Mouse (Mus musculus) adrenal gland, postnatal 4 days (tissue): ENCODE measurements around the gene Fgfr2. TPM values are rescaled to one million over a fixed set of nuclear protein-coding genes. Genes with fewer than 3 reads are reported as not detected.
"Not testable (repeated sequence)": the region's sequence is repeated elsewhere in the genome, so short reads cannot be mapped to it uniquely, and the experiment has no call there.

ENCODE experiments used
- DNase-seq, 2 experiments: peaks; one replicate each; pipeline ENCODE4 v3.0.0; 2021 to 2022; ENCODE audit warnings: low spot score in 2 of 2, mixed read lengths in 2 of 2
- total RNA-seq, 2 experiments: library from RNA; stranded (reverse); gene quantifications; 2 replicates each; pipeline ENCODE4 v1.2.3; 2021

The Fgfr2 gene
- total RNA-seq, 2 experiments from 2014 or later: 205 to 210 TPM

GRCm38 (mm10) chr7:133121080-133121607 is 2.0 kb downstream of the Fgfr2 start:
- no peak for DNase-seq

- DNase-seq: no peak
Observed at GRCm38 (mm10) chr7:133120221-133120751, 2.9 kb downstream of the Fgfr2 start.

GRCm38 (mm10) chr7:133117815-133118214 is 5.3 kb downstream of the Fgfr2 start:
- DNase-seq: no peak

- DNase-seq: no peak
Observed at GRCm38 (mm10) chr7:133116542-133116941, 6.6 kb downstream of the Fgfr2 start.

- DNase-seq: no peak
Observed at GRCm38 (mm10) chr7:133115886-133116285, 7.3 kb downstream of the Fgfr2 start.

- no peak for DNase-seq
Observed at GRCm38 (mm10) chr7:133114847-133115470, 8.2 kb downstream of the Fgfr2 start.

- no peak for DNase-seq
Observed at GRCm38 (mm10) chr7:133113185-133113895, 9.8 kb downstream of the Fgfr2 start.

GRCm38 (mm10) chr7:133112351-133112831 is 10.8 kb downstream of the Fgfr2 start:
- no peak for DNase-seq

GRCm38 (mm10) chr7:133109442-133109841 is 13.7 kb downstream of the Fgfr2 start:
- no peak for DNase-seq

- no peak for DNase-seq
Observed at GRCm38 (mm10) chr7:133108695-133109094, 14.5 kb downstream of the Fgfr2 start.

GRCm38 (mm10) chr7:133102578-133102977 is 20.6 kb downstream of the Fgfr2 start:
- no peak for DNase-seq

- no peak for DNase-seq
Observed at GRCm38 (mm10) chr7:133101070-133101469, 22.1 kb downstream of the Fgfr2 start.

- DNase-seq: no peak
Observed at GRCm38 (mm10) chr7:133100178-133100577, 23.0 kb downstream of the Fgfr2 start.

- DNase-seq: no peak
Observed at GRCm38 (mm10) chr7:133099266-133099665, 23.9 kb downstream of the Fgfr2 start.

- no peak for DNase-seq
Observed at GRCm38 (mm10) chr7:133098118-133098793, 24.9 kb downstream of the Fgfr2 start.

- not testable (repeated sequence) for DNase-seq
Observed at GRCm38 (mm10) chr7:133095610-133096009, 27.5 kb downstream of the Fgfr2 start.

GRCm38 (mm10) chr7:133094711-133095495 is 28.2 kb downstream of the Fgfr2 start:
- no peak for DNase-seq

- DNase-seq: no peak
Observed at GRCm38 (mm10) chr7:133094161-133094560, 29.0 kb downstream of the Fgfr2 start.

- DNase-seq: no peak
Observed at GRCm38 (mm10) chr7:133093731-133094130, 29.4 kb downstream of the Fgfr2 start.

GRCm38 (mm10) chr7:133090641-133091040 is 32.5 kb downstream of the Fgfr2 start:
- no peak for DNase-seq
